Mouse (Mus musculus) megakaryocyte, embryonic 14.5 days (primary cell): ENCODE results near the gene 1700029J07Rik.

Experiments used
- FLI1 ChIP-seq: IDR thresholded peaks from 2 replicates; pipeline ENCODE4 v1.6.1; 2012; ENCODE audit warnings: low read length, inconsistent platforms, mixed read lengths
- GATA1 ChIP-seq: IDR thresholded peaks from 3 replicates; pipeline ENCODE4 v1.6.1; 2012; ENCODE audit warnings: mixed read lengths, low read length, inconsistent platforms, borderline replicate concordance

- TF ChIP-seq GATA1 (no peak), FLI1 (no peak)
Measured at GRCm38 (mm10) chr8:45990631-45991310, 15.7 kb upstream of the 1700029J07Rik start.
